Mouse (Mus musculus) T-helper 1 cell (primary cell): Measurements from ENCODE around the gene Pam16.

ENCODE experiments used
- in situ Hi-C: fragments of 300-600 bp; cut with MboI, MseI; formaldehyde crosslinking; loops from one replicate; pipeline ENCODE4 v1.15.1; 2025; ENCODE audit warnings: high pct_unique_total_duplicates

Pam16 gene

DNA sequence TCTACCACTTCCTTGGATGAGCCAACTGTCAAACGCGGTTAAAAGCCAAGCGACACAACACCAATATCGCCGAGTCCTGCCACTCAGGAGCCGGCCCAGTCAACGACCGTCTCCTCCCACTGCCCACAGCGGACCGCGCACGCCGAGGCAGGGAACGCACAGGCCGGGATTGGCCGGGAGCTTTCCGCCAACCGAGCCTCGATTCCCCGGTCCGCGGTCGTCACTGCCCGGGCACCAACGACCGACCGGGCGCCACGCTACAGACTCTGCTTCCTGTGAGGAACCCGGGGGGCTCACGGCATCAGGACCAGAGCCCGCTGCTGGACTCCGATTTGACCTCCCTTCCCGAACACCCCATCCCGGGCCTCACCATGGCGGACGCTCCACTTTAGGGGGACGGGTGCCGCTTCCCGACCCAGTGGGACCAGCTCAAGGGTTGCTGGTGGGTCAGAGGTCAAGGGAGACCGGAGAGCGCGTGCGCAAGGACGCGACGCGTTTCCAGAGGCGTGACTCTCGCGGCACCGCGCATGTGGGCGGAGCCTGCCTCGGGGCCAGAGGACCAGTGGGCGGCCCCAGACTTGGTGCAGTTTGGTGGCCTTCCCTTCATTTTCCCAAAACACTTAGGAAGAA, at the start of gene Pam16:
Gene Pam16 (minus strand): TSS at position 508 of the 630 bp plus-strand sequence.
- in situ Hi-C loops = no loop called here

DNA sequence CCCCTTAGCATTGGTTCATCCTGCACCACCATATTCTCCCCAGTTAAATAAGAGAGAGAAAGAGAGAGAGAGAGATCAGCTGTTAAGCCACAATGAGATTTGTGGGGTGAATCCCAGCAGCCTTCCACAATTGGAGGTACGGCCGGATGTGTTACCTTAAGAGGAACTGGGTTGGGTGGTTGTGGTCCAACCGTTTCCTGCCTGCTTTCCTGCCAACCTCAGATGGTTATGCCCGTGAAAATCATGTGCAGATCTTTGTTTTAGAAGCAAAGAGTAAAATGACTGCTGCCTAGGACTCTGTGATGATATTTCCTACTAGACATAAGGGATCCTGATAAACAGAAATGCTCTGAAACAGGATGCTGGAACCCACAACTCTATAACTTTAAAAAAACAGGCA, 49.3 kb upstream of the Pam16 start:
- in situ Hi-C loops = no loop called here

DNA sequence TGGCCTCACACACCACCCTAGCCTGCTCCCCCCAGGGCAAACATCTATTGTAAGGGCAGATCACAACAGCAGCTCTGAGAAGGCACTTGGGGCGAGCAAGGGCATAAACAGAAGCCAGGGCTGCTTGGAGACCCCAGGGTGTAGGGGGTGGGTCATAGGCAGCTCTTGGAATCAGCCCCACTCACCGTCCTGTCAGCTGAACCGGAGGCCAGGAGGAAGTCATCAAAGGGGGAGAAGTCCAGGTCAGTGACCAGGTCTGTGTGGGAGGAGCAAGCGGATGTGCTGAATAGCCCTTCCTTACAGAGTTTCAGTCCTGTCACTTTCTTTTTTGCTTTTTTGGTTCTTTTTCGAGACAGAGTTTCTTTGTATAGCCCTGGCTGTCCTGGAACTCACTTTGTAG, 45.5 kb upstream of the Pam16 start:
- in situ Hi-C loops = no loop called here

DNA sequence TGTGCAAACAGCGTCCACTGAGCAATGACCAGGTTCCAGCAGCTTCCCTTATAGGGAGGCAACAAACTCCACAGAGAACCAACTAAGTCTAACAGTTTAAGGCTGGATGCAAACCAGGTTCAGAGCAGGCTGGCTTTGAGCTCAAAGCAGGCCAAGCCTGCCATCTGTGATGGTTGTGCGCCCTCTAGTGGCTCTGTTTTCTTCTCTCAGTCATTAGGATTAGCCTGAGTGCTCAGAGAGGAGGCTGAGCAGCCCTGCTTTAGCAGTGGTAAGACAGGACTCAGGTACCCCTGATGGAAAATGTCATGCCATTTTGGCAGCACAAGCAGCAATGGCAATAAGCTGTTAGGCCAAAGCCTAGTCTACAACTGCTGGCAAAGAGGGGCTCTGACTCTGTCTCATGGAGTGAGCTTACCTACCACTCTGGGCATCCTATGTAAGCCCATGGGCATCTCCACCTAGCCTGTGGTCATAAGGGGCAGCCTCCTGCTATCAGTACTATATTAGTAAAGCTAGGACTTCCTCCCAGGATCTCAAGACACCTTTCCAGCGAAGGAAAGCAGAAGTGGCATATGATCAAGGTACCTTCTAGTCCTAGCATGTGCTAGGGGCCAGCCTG, 42.5 kb upstream of the Pam16 start:
- in situ Hi-C loops = no loop called here

DNA sequence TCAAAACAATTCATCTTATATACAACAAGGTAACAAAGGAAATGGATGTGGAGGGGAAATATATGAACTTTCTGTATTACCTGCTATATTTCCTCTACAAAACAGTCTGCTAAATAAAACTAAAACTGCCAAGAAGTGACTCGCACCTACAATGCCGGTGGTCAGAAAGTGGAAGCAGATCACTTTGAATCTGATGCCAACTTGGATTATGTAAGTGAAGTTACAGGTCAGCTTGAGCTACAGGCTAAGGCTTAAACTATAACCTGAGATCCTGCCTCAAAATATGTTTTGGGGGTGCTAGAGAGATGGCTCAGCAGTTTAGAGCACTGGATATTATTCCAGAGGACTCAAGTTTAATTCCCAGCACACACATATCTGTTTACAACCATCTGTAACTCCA, 40.9 kb upstream of the Pam16 start:
- in situ Hi-C loops = no loop called here

DNA sequence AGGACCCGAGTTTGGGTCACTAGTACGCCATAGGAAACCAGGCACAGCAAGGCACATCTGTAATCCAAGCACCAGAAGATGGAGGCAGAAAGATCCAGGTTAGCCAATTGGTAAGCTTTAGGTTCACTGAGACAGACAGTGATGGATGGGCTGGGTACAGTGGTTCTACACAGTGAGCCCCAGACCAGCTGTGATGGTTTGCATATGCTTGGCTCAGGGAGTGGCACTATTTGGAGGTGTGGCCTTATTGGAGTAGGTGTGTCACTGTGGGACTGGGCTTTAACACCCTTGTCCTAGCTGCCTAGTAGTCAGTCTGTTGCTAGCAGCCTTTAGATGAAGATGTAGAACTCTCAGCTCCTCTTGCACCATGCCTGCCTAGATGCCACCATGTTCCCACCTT, 39.0 kb upstream of the Pam16 start:
- in situ Hi-C loops = no loop called here

DNA sequence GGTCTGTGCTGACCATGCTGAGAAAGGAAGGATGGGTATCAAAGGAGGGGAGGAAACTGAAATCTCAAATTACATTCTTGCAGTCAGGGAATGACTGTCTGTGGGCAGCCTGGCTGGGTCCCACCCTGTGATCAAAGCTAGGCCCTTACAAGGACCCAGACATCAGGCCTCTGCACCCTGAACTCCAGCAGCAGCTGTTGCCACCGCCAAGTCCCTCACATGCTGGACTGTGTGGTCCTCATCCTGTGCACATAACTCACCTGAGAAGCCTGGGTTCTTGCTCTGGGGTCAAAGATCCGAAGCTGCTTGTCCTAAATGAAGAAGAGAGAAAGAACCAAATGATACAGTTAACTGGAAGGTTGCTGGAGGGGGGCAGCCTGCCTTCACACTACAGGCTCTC, 36.8 kb upstream of the Pam16 start:
- in situ Hi-C loops = no loop called here

DNA sequence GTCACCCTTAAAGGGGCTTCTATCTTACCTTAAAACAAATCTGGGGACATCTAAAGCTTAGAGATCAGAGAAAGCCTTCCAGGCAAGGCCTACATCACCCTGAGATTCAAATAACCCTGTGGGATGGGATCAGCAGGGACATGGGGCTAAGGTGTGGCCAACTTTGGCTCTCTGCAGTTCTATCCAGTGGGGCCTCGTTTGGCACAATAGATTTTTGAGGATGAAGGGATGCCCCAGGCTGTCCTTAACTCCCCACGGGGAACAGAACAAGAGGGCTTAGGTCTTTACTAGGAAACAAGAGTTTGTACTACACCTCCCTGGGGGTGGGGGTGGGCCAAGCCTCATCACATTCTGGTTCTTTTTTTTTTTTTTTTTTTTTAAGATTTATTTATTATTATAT, 34.5 kb upstream of the Pam16 start:
- in situ Hi-C loops = no loop called here

DNA sequence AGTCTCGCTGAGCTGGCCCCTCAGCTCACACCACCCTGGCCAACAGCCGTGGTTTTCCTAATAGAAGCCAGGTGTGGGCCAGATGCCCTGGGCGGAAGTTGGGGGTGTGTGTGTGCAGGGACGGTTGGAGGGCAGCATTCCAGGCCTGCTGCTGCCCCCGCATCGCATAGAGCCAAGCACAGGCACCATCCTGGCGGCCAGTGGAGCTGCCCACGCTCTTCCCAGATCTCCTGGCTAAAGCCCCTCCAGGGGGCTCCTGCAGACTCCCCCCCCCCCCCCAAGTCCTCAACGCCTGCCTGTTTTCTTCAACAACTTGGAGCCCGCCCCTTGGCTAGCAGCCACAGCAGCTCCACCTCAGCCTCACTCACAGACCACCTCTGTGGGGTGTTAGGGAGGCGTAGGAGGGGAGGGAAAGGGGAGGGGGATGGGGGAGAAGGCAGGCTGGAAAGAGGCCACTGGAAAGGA, 34.0 kb upstream of the Pam16 start:
- in situ Hi-C loops = no loop called here

DNA sequence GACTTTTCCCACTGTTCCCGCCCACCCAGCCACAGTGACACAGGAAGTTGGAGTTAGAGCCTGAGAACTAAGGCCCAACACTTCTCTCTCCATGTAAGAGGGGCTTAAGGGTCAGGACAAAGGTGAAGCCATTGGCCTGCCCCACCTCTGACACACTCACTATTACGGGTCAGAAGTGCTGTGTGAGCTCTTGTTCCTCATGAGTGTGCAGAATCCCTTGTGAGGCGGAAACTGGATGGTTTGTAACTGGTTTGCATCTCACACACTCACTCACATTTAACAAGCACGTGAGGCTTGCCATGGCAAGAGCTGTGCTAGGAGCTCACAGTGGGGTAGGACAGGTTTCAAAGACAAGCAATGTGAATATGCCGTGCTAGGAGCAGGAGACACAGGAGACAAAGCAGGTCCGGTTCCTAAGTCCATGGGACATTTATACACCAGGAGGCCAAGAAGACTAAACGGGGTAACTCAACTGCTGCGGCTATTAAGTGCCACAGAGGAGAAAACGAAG, 31.8 kb upstream of the Pam16 start:
- in situ Hi-C loops = no loop called here

DNA sequence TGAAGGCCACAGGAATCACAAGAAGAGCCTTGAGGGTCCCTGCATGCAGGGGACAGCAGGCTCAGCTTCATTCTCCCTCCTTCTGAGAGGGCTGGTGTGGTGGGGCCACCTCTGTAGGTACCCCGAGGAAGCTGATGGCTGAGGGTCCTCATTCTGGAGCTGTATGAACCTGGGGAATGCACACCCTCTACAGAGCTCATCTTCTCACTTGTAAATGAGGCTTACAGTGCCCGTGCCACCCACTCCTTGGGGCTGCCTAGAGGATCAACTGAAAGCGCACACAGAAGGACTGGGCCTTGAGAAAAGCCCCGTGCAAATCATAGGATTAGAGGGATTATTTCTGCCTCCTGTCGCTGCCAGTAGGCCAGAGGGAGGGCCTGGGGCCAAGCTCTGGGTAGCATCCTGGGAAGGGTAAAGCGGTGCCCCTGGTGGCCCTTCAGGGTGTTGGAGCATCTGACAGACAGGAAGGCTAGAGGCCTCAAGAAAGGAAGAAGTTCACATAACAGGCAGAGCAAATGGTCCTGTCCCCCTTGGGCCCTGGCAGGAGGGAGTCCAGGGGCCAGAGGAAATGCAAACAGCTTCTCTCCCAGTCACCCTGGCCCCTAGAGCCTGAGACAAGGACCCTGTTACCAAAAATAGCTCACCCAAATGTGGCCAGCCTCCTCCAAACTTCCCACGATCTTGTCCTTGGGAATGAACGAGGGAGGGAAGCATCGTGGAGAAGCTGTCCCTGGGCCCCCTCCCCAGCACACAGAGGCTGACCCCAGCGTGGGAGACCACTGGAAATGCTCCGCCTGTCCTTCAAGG, 31.2 kb upstream of the Pam16 start:
- in situ Hi-C loops = no loop called here

DNA sequence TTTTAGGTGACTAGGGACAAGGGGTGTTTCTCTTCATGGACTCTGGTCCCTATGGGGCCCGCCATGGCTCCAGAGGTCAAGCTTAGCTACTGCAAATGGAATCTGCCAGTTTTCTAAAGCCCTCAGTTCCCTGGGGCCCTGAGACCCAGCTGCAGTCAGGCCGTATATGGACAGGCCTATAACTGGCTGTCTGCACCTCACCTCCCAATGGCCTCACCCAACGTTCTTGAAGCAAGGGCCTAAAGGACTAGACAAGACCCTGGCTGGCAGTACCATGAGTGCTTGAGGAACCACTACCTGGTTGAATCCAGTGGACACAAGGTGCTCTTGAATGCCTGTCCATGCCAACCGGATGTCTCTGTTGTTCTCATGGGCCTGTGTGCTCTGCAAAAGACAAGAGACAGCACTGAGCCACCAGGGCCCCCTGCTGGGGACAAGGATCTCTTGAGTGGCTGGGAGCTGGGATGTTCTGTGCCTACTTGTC, 30.5 kb upstream of the Pam16 start:
- in situ Hi-C loops = no loop called here

DNA sequence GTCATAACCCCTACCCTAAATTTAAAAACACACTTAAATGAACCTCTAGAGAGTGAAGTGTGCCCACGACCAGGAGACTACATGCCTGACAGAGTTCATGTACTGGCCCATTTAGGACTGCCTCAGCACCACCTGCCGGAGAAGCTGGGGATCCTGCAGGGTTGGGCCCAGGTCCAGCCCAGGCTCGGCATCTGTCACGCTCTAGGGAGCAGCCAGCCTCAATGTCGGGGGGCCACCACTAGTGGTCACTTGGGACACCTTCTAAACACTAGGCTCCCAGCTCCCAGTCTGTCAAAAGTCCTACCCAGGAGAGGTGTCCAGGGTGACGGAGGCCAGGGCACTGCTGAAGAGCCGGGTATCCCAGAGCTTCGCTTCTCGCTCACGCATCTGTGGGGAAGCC, 29.9 kb upstream of the Pam16 start:
- in situ Hi-C loops = no loop called here

DNA sequence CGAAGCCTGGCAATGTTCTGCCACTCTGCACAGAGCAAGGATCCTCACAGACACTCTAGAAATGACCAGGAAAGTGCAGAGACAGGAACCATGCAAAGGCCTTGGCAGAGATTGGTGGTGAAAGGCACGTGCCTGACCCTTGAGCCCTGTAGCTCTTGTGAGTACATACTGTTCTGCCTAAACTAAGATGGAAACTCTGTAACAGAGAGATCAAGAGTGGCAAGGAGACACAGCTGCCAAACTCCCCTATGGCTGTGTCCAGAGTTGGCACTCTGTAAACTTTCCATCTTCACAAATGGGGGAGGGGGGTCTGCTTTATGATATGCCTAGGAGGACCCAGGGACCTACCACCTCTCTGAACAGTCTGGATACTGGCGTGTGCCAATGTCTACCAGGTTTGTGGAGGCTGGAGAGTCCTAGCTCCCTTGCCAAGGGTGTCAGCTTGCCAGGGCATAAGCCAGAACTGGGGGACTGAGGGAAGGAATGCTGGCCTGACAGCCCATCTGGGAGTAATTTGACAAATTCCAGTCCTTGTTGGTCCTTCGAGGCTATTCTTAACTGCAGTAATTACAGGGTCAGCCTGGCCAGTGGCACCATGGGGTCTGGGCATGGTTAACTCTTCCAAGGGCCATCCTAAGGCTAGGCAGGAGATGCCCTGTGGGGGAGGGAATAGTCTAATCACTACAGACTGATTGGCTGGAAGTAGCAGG, 28.1 kb upstream of the Pam16 start:
- in situ Hi-C loops = no loop called here

DNA sequence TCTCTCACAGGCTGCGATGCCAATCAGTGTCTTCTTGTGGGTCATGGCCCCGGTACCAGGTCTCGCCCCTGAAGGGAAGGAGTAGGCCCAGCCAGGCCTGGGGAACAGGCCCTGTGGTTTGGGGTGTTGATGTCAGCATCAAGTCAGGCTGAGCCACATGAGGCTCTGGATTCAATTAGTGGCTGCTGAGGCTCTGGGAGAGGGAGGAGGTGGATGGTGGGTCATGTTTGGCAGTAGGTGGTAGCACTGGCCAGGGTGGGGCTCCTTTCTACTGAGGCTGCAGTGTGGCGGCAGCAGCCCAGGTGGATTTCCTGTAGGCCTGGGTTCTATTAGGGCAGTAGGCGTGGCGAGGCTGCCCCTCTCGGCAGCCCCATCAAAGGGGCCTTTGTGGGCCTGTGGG, 26.8 kb upstream of the Pam16 start:
- in situ Hi-C loops = no loop called here

DNA sequence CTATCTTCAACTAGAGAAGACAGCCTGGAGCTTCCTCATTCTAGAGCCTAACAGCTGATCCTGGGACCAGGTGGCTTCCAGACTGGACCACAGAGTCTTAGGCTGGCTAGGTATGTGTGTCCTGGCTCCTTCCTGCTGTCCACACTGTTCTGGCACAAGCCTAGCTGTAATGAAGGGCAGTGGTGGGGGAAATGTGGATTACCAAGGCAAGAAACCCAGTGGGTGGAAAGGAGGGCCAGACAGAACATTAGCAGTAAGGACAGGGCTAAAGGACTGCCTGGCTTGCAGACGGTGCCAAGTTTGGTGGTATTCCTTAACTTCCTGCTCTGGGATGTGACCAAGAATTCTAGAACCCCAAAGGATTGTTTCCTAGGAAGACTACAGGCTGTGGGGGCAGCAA, 26.3 kb upstream of the Pam16 start:
- in situ Hi-C loops = no loop called here

DNA sequence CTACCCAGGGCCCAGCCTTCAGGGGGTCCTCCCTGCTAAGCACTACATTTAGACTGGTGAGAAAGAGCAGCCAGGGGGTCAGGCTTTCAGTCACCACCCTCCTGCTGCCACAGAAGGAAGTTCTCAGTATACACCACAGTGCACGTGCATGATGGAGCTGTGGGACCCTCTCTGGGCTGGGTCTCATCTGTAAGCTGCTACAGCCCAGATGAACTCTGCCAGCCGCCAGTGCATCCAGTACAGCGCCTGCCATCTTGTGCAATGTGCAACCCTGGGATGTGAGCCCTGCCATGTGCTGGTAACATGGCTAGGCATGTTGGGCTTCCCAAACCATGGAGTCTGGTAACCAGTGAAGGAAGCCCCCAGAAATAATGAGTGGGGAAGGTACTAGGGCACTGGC, 25.4 kb upstream of the Pam16 start:
- in situ Hi-C loops = no loop called here

DNA sequence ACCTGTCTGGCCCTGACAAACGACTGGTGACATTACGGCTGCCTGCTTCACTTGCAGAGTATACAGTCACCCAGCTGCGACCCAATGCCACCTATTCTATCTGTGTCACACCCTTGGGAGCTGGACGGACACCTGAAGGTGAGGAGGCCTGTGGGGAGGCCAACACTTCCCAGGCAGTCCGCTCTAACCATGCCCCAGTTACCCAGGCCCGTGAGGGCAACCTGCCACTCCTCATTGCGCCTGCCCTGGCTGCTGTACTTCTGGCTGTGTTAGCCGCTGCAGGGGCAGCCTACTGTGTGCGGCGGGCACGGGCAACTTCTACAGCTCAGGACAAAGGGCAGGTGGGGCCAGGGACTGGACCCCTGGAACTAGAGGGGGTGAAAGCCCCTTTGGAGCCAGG, 24.9 kb upstream of the Pam16 start:
- in situ Hi-C loops = no loop called here

DNA sequence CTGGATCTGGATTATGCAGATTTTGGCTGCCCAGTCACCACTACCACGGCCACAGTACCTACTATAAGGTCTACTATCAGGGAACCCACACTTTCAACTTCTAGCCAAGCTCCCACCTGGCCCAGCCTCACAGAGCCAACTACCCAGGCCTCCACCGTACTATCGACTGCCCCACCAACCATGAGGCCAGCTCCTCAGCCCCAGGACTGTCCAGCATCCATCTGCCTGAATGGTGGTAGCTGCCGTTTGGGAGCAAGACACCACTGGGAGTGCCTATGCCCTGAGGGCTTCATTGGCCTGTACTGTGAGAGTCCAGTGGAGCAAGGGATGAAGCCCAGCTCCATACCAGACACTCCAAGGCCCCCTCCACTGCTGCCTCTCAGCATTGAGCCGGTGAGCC, 24.4 kb upstream of the Pam16 start:
- in situ Hi-C loops = no loop called here

DNA sequence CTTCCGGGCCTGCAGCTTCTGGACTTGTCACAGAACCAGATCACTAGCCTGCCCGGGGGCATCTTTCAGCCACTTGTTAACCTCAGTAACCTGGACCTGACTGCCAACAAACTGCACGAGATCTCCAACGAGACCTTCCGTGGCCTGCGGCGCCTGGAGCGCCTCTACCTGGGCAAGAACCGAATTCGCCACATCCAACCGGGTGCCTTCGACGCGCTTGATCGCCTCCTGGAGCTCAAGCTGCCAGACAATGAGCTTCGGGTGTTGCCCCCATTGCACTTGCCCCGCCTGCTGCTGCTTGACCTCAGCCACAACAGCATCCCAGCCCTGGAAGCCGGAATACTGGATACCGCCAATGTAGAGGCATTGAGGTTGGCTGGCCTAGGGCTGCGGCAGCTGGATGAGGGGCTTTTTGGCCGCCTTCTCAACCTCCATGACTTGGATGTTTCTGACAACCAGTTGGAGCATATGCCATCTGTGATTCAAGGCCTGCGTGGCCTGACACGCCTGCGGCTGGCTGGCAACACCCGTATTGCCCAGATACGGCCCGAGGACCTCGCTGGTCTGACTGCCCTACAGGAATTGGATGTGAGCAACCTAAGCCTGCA, 23.7 kb upstream of the Pam16 start:
- in situ Hi-C loops = no loop called here

DNA sequence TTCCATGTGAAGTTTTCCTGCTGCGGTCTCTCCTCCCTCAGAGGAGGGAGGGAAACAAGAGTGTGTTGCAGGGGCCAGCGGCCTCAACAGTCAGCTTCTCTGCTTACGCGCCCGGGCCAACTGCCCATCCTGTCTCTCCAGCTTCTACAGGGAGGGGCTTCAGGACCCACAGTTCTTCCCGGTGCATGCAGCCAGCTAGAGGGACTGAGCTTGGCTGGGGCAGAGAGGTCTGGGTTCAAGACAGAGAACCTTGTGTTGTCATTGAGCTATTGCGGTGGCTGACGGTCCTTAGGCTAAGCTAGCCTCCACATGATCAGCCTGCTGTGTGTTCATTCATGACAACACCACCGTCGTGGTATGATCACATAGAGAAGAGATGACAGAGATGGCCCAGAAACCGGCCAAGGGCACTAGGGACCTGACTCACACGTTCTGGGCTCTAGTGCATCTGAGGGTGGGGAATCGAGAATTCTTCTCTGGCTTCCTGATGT, 22.9 kb upstream of the Pam16 start:
- in situ Hi-C loops = no loop called here
